Mouse (Mus musculus) ES-CJ7 (cell line): ENCODE results near the gene Ints12.

Experiments
- DNase-seq: peaks from one replicate; pipeline ENCODE4 v3.0.0; 2011; ENCODE audit warnings: low read depth, low spot score

The Ints12 gene

DNA sequence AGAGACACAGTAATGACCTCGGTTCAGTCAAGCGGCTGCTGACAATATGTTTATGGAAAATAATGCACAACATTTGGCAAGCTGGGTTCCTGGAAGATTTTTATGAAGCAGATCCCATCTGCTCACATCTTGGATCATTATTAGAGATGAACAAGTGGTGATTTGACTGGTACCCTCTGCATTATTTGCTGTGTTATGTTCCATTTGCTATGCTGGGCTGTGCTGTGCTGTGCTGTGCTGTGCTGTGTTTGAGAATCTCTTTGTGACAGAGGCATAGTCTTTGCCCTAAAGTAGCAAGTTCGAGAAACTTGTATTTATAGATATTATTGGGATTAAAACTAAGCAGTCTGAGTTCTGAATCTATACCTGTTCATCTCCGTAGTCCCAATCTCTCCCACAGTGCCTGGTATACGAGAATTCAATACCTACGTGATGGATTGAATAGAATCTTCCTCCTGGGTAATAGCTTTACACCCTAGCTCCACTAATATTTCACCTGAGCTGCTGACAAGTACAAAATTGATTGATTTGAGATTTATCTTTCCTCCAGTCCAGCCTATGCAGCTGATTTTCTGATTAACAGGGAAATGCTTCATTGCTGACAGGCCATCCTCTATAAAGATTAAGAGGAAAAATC, 53.0 kb downstream of the Ints12 start:
- no peak for DNase-seq

DNA sequence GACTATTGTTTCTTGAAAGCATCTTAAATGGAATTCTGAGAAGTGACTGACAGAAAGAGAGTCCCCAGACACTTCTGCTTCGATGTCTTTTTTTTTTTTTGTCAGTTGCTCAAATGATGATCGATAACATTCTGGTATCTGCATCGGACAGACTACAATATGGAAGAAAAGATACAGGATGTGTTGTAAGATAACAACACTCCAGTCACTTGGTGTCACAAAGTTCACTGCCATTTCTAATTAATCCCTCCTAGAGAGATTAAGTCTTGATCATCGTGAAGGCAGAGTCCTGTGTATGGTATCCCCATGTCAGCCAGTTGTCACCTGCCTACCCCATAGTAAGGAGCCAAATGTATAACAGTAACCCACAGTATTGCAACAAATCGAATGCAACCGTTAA, 60.0 kb downstream of the Ints12 start:
- no peak for DNase-seq

DNA sequence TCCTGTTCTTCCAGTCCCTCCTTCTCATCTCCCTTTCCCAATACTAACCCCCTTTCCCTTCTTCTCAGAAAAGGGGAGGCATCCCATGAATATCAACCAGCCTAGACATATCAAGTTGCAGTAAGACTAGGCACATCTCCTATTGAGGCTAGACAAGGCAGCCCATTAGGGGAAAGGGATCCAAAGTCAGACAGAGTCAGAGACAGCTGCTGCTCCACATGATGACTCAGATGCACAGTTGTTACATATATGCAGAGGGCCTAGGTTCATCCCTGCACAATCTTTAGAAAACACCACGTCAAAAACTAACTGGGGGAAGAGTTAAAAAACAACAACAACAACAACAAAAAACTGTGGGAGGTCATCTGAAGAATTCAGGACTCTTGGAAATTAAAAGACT, 61.2 kb downstream of the Ints12 start:
- DNase-seq: no peak

DNA sequence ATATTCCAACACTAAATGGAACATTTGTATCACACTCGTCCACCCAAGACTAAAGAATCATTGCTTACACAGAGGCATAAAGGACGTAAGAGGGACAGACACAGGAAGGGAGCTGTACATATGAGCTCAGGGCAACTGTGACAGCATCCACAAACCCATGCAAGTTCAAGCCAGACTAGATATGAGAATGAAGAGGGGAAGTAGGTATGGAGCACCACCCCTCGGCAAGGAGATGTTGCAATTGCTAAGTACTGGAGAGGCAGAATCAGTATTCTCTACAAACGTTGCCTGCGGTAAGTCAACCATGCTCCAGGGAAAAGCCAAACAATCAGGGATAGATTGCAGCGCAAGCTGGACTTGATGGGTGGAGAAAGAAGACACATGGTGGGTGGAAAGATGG, 62.0 kb downstream of the Ints12 start:
- no peak for DNase-seq

DNA sequence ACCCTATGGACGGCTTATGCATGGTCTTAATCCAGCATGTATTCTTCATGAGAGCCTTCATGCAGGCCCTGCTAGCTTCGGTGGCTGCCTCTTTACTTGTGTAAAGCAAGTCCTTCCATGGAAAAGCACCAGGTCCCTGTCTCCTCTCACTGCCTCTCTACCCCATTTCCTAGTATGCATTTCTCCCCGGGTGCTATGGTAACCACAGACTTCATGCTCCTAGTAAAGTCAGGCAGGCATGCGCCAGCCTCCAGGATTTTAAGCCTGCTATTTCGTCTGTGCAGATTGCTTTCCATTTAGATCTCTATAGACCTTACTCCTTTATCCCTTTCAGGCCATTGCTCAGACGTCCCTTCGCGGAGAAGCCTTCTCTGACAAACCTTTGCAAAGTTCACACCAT, 63.0 kb downstream of the Ints12 start:
- no peak for DNase-seq

DNA sequence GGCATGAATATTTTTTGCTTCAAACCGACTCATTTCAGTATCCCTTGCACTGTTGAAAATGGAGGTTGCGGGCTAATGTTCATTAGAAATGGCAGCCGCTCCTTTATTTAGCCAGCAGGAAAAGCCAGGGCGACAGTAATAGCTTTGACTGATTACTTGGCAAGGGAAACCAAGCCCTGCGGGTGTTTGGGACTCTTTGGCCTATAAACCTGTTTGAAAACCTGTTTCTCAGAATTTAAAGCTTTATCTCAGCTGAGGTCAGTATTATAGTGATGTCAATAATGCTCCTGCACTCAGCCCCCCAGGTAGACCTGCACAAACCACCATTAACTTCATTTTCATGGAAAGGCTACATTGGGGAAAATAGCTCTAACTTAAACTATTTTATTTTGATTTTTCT, 66.6 kb downstream of the Ints12 start:
- DNase-seq: no peak
